Mouse (Mus musculus) ES-E14 (cell line): ENCODE data around the gene Foxn3.

ENCODE experiments used
- CHD2 ChIP-seq: IDR thresholded peaks from 2 replicates; pipeline ENCODE4 v1.6.1; 2014; ENCODE audit warnings: mild to moderate bottlenecking, low read depth, low read length, inconsistent platforms
- HCFC1 ChIP-seq: IDR thresholded peaks from 2 replicates; pipeline ENCODE4 v1.6.1; 2012; ENCODE audit warnings: low read length, inconsistent platforms, borderline replicate concordance; ENCODE audit not compliant: insufficient read depth
- ZC3H11A ChIP-seq: IDR thresholded peaks from 2 replicates; pipeline ENCODE4 v1.6.1; 2012; ENCODE audit warnings: low read depth, mild to moderate bottlenecking, inconsistent platforms, low read length, borderline replicate concordance
- ZNF384 ChIP-seq: IDR thresholded peaks from 2 replicates; pipeline ENCODE4 v1.6.1; 2012; ENCODE audit warnings: low read depth, low read length, inconsistent platforms

- TF ChIP-seq ZC3H11A (no peak), CHD2 (no peak), ZNF384 (no peak), HCFC1 (no peak)
Observed at GRCm38 (mm10) chr12:99417885-99418284, 145.5 kb downstream of the Foxn3 start.
